Mouse (Mus musculus): ENCODE data around the gene Ttc27. TPM values are rescaled to one million over a fixed set of nuclear protein-coding genes. Genes with fewer than 3 reads are reported as not detected.

The Ttc27 gene
- polyA plus RNA-seq, 1 experiment, result 11.1 TPM

DNA sequence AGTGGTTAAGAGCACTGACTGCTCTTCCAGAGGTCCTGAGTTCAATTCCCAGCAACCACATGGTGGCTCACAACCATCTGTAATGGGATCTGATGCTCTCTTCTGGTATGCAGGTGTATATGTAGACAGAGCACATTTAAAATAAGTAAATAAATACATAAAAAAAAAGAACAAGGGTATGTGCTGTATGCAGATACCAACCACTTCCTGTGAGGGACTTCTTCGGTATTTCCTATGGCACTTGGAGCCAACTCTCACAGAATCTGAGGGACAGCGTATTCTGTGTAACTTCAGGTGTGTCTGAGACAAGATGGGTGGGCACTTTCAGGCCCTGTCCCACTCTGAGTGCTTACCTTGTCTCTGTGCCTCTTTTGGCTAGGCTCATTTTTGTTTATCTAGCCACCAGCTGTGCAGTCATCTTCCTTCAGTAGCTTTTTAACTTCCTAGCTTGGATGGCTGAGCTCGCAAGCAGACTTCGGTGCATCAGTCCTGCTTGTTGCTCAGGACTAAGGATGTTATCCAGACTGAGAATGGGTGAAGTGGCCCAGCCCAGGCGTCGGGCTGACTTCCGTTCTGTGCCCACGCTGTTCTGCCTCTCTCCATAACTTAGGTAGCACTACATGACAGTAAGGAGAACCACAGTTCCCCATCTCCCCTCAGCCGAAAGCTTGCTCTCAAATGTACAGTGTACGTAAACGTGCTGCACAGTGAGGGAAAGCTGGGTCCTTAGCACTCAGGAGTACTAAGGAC lies 37.0 kb downstream of the Ttc27 start:
- 96% methylated on average over 11 of the region's 11 CpGs for WGBS
- H3K27me3 ChIP-seq (ENCODE audit: control insufficient read depth, insufficient read depth, low read length), result no peaks in the 10 kb centered on the region
- H3K4me1 ChIP-seq (ENCODE audit: control insufficient read depth, insufficient read depth, low read length), result no peaks in the 10 kb centered on the region
- TF ChIP-seq POLR2A (IDR thresholded peaks at IDR 0.05; ENCODE audit: borderline replicate concordance, insufficient read depth, low read length) (no peak), CTCF (IDR thresholded peaks at IDR 0.05; ENCODE audit: borderline replicate concordance, insufficient read depth, low read depth, low read length) (no peak)
- H3K27ac ChIP-seq (ENCODE audit: insufficient read depth, low read length), result no peak overlapping the region
- H3K4me3 ChIP-seq (replicated peaks; ENCODE audit: insufficient read depth, low read depth, low read length), result no peak overlapping the region
- no peak for DNase-seq

DNA sequence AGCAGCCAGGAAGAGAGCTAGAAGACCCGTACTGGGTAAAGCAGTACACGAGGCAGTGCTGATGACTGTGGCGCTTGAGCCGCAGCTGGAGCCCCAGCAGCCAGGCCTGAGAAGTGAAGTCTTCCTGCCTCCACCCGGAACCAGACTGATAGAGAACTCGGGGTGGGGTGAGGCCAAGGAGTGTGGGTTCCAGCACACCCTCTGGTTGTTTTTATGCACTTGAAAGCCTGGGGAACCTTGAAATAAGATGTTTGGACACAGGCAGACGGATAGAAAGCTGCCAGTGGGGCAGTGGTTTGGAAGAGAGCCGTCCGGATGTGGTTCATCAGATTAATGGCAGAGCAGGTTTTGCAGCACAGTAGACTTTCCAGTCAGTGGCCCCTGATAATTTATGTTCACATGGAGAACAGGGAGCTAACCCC lies 51.9 kb downstream of the Ttc27 start:
- Histone ChIP-seq H3K27me3 (ENCODE audit: control insufficient read depth, insufficient read depth, low read length) (no peaks in the 10 kb centered on the region), H3K4me1 (ENCODE audit: control insufficient read depth, insufficient read depth, low read length) (no peaks in the 10 kb centered on the region), H3K27ac (ENCODE audit: insufficient read depth, low read length) (no peak overlapping the region), H3K4me3 (replicated peaks; ENCODE audit: insufficient read depth, low read depth, low read length) (no peak overlapping the region)
- no peak for TF ChIP-seq POLR2A (IDR thresholded peaks at IDR 0.05; ENCODE audit: borderline replicate concordance, insufficient read depth, low read length)
- TF ChIP-seq CTCF (IDR thresholded peaks at IDR 0.05; ENCODE audit: borderline replicate concordance, insufficient read depth, low read depth, low read length), result no peak
- DNase-seq, result no peak
- 80% methylated on average over 9 of the region's 9 CpGs for WGBS

DNA sequence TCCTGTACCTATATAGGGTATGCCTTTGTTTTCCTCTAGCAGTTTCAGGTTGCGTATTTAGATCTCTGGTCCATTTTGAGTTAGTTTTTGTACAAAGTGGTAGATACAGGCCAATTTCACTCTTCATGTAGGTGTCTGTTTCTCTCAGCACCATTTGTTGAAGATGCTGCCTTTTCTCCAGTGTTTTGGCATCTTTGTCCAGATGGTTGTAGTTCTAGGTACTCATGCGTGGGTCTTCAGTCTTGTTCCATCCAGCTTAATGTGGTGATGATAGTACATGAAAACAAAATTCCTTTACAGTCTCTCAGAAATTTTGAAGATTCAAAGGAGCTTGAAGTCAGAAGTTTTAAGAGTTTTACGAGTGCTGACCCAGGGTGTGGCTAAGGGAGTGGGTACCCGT lies 54.8 kb downstream of the Ttc27 start:
- H3K27ac ChIP-seq (ENCODE audit: insufficient read depth, low read length), result no peak overlapping the region
- no peak for DNase-seq
- no peaks in the 10 kb centered on the region for H3K4me1 ChIP-seq (ENCODE audit: control insufficient read depth, insufficient read depth, low read length)
- H3K4me3 ChIP-seq (replicated peaks; ENCODE audit: insufficient read depth, low read depth, low read length), result no peak overlapping the region
- 91% methylated on average over 4 of the region's 4 CpGs for WGBS
- TF ChIP-seq CTCF (IDR thresholded peaks at IDR 0.05; ENCODE audit: borderline replicate concordance, insufficient read depth, low read depth, low read length) (no peak), POLR2A (IDR thresholded peaks at IDR 0.05; ENCODE audit: borderline replicate concordance, insufficient read depth, low read length) (no peak)
- H3K27me3 ChIP-seq (ENCODE audit: control insufficient read depth, insufficient read depth, low read length), result no peaks in the 10 kb centered on the region

DNA sequence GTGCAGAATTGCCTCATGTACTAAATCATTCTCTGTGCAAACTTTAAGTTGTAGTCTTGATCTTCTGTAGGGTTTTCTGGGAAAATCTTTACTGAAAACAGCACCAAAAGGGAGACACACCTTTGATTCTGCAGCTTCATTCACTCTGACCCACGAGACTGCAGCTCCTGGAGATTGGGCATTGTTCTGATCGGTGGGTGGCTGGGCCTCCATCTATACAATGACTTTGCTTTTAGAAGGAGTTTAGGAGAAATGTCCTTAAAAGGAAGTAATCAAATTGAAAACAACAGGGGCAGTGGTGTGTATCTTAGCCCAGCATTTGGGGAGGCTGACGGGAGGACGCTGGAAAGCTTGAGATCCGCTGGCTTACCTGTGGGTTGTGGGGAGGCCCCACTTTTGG lies 56.0 kb downstream of the Ttc27 start:
- no peak for DNase-seq
- H3K4me3 ChIP-seq (replicated peaks; ENCODE audit: insufficient read depth, low read depth, low read length), result no peak overlapping the region
- no peaks in the 10 kb centered on the region for H3K27me3 ChIP-seq (ENCODE audit: control insufficient read depth, insufficient read depth, low read length)
- WGBS, result 51% methylated on average over 5 of the region's 5 CpGs
- no peak overlapping the region for H3K27ac ChIP-seq (ENCODE audit: insufficient read depth, low read length)
- no peaks in the 10 kb centered on the region for H3K4me1 ChIP-seq (ENCODE audit: control insufficient read depth, insufficient read depth, low read length)
- TF ChIP-seq POLR2A (IDR thresholded peaks at IDR 0.05; ENCODE audit: borderline replicate concordance, insufficient read depth, low read length), result no peak

DNA sequence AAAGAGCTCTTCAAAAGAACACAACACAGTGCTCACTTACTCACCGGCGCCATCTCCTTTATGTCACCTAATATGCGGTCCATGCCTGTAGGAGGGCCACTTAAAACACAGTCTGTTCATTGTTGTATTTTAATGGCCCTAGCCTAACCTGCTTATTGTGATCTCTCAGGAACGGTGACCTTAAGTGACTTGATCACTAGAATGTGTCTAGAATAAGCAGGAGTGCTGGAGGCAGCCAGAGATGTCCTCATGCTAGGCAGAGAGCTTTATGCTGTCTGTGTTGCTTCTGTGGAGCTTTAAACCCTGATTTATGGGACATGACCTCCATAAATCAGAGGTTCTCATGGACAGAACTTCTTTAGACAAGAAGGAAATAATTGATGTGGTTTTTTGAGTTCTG lies 62.6 kb downstream of the Ttc27 start:
- no peak for TF ChIP-seq CTCF (IDR thresholded peaks at IDR 0.05; ENCODE audit: borderline replicate concordance, insufficient read depth, low read depth, low read length)
- TF ChIP-seq POLR2A (IDR thresholded peaks at IDR 0.05; ENCODE audit: borderline replicate concordance, insufficient read depth, low read length), result no peak
- H3K27ac ChIP-seq (ENCODE audit: insufficient read depth, low read length), result no peak overlapping the region
- 93% methylated on average over 4 of the region's 4 CpGs for WGBS

DNA sequence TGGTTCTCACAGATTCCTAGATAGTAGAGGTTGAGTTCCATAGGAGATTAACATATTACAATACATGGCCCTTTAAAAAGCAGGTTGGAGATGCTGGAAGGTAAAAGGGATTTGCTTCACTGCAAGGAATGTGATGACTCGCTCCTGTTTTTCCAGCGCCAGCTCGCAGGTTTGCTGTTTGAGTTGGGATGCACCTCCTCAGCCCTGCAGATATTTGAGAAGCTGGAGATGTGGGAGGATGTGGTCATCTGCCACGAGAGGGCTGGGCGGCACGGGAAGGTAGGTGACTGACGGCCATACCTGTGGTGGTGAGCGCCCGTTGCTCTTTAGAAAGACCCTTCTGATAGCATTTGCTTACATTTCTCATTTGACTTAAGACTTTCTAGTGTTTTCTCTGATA lies 63.1 kb downstream of the Ttc27 start:
- no peak for DNase-seq
- 95% methylated on average over 9 of the region's 9 CpGs for WGBS
- H3K27ac ChIP-seq (ENCODE audit: insufficient read depth, low read length), result no peak overlapping the region
- H3K4me1 ChIP-seq (ENCODE audit: control insufficient read depth, insufficient read depth, low read length), result no peaks in the 10 kb centered on the region
- H3K27me3 ChIP-seq (ENCODE audit: control insufficient read depth, insufficient read depth, low read length), result no peaks in the 10 kb centered on the region
- H3K4me3 ChIP-seq (replicated peaks; ENCODE audit: insufficient read depth, low read depth, low read length), result no peak overlapping the region
- TF ChIP-seq POLR2A (IDR thresholded peaks at IDR 0.05; ENCODE audit: borderline replicate concordance, insufficient read depth, low read length) (no peak), CTCF (IDR thresholded peaks at IDR 0.05; ENCODE audit: borderline replicate concordance, insufficient read depth, low read depth, low read length) (no peak)

More for the DNA sequence above, 62.6 kb downstream of the Ttc27 start:
- Histone ChIP-seq H3K27me3 (ENCODE audit: control insufficient read depth, insufficient read depth, low read length) (no peaks in the 10 kb centered on the region), H3K4me3 (replicated peaks; ENCODE audit: insufficient read depth, low read depth, low read length) (no peak overlapping the region), H3K4me1 (ENCODE audit: control insufficient read depth, insufficient read depth, low read length) (no peaks in the 10 kb centered on the region)
- DNase-seq, result no peak

DNA sequence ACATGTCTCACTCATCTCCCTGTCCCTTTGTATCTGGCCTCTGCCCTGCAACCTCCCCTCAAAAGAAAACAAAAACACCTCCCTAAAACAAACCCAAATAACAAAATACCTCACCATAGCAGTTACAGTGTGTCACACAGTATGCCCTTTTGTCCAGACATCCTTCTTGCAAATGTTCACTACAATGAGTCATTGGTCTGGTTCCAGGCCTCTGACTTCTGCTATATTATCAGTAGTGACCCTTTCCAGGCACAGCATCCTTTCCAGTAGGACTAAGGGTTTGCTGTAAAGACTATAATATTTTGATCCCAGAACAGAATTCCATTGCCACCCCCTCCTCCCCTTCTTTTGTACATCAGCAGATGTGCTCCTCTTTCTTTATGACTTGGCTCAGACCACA lies 64.4 kb downstream of the Ttc27 start:
- no peak overlapping the region for H3K27ac ChIP-seq (ENCODE audit: insufficient read depth, low read length)
- H3K4me3 ChIP-seq (replicated peaks; ENCODE audit: insufficient read depth, low read depth, low read length), result no peak overlapping the region
- H3K4me1 ChIP-seq (ENCODE audit: control insufficient read depth, insufficient read depth, low read length), result no peaks in the 10 kb centered on the region
- no peak for DNase-seq
- no peaks in the 10 kb centered on the region for H3K27me3 ChIP-seq (ENCODE audit: control insufficient read depth, insufficient read depth, low read length)
- no peak for TF ChIP-seq CTCF (IDR thresholded peaks at IDR 0.05; ENCODE audit: borderline replicate concordance, insufficient read depth, low read depth, low read length)
- no peak for TF ChIP-seq POLR2A (IDR thresholded peaks at IDR 0.05; ENCODE audit: borderline replicate concordance, insufficient read depth, low read length)

DNA sequence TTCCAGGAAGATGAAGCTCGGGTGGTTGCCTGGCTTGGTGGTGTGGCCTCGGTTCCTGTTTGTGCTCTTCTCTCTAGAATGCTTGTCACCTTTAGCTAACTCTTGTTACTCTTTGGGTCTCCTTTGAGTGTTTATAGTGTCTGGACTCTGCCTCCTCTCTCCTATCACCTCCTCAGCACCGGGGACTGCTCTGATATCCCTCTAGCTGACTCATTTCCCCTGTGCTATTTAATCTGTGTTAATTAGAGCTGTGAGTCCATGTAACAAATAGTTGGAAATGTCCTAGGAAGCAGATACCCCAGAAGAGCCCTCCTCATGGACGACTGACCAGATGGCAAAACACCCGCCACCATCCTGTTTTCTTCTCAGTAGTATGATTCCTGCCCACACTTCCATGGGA lies 68.1 kb downstream of the Ttc27 start:
- no peak for DNase-seq
- Histone ChIP-seq H3K27ac (ENCODE audit: insufficient read depth, low read length) (no peak overlapping the region), H3K27me3 (ENCODE audit: control insufficient read depth, insufficient read depth, low read length) (no peaks in the 10 kb centered on the region; the same call in 1 of the 2 replicates), H3K4me1 (ENCODE audit: control insufficient read depth, insufficient read depth, low read length) (no peaks in the 10 kb centered on the region), H3K4me3 (replicated peaks; ENCODE audit: insufficient read depth, low read depth, low read length) (no peak overlapping the region)
- WGBS, result 84% methylated on average over 5 of the region's 5 CpGs
- TF ChIP-seq CTCF (IDR thresholded peaks at IDR 0.05; ENCODE audit: borderline replicate concordance, insufficient read depth, low read depth, low read length) (no peak), POLR2A (IDR thresholded peaks at IDR 0.05; ENCODE audit: borderline replicate concordance, insufficient read depth, low read length) (no peak)
